Mouse (Mus musculus) cerebellum, adult 9-10 months (tissue): ENCODE measurements around the gene Fam160a2.

Source experiments
- DNase-seq: peaks from one replicate; pipeline ENCODE4 v3.0.0; 2022

Gene Fam160a2

GRCm38 (mm10) chr7:105399935-105400624 lies at the start of gene Fam160a2:
Fam160a2 (minus strand) TSS chr7:105400054.
- DNase-seq = peak; percentile 100

- DNase-seq = no peak
These were observed 45.2 kb upstream of the Fam160a2 start for GRCm38 (mm10) chr7:105445076-105445475.

- DNase-seq = no peak
These were observed 41.6 kb upstream of the Fam160a2 start for GRCm38 (mm10) chr7:105441426-105441825.

- no peak for DNase-seq
These were observed 38.3 kb upstream of the Fam160a2 start for GRCm38 (mm10) chr7:105437979-105438772.

DNA sequence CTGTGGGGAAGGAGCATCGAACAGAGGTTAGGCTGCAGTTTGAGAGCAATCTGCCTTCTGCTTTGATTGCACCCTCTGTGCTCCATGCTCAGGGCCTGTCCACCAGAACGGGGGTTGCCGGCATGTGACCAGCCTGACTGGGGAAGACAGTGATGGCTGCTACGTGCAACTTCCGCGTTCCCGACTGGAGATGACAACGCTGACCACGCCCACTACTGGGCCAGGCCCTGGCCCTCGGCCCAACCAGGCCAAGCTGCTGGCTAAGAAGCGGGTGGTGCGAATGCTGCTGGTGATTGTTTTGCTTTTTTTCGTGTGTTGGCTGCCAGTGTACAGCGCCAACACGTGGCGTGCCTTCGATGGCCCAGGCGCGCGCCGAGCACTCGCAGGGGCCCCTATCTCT lies 34.9 kb upstream of the Fam160a2 start:
- DNase-seq = no peak

- DNase-seq = no peak
These were observed 34.0 kb upstream of the Fam160a2 start for GRCm38 (mm10) chr7:105433859-105434258.

DNA sequence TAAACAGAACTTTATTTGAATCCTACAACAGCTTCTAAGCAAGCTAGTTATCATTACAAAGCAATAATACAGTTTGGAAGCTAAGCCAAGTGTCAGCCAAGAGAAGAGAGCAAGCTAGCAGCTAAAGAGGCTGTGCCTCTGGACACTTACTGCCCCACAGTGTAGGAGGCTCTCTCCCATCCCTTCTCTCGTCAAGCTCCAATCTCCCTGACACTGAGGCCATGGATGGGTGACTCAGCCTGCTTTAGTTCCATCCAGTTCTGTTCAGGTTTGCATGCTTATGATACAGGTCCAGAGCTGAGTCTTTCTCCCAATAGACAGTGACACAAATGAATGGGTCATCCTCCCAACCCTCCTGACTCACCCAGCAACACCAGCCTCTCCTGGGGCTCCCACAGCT lies 32.2 kb upstream of the Fam160a2 start:
- DNase-seq = no peak

DNA sequence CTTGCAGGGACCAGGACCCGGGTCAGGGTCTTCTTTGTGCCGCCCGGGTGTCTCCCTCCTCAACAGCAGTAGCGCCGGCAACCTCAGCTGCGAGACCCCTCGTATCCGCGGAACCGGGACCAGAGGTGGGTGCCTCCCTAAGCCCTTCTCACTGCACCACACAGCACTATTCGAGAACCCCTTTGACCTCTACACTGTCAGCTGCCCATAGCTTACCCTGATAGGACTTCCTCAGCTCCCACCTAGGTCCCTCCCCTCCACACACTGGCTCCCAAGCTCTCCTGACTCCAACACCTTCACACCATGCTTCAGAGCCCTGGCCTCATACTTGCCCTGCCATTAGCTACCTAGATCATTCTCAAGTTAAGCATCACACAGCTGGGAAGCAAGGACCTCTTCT lies 26.2 kb upstream of the Fam160a2 start:
- DNase-seq = no peak

GRCm38 (mm10) chr7:105425424-105426043 lies 25.7 kb upstream of the Fam160a2 start, which contains the start of gene Cckbr:
Cckbr (plus strand) TSS chr7:105425731.
- no peak for DNase-seq

DNA sequence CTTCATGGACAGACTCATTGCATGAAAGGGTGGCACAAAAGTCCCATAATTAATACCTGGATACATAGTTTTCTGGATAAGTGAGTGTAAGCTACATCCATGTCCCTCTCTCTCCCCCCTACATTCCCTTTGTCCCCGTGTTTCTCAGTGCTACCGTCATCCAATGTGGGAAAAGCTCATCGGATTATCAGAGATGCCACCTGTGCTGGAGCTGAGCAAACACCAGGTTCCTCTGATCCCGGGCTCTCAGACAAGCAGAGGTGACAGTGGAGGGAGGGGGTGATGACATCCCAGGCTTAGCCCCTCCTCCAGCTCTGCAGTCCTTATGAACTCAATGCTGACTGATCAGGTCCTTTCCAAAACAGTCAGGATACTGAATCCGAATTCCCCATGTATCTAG lies 24.5 kb upstream of the Fam160a2 start:
- no peak for DNase-seq

- no peak for DNase-seq
These were observed 21.0 kb upstream of the Fam160a2 start for GRCm38 (mm10) chr7:105420903-105421302.

- no peak for DNase-seq
These were observed 18.3 kb upstream of the Fam160a2 start for GRCm38 (mm10) chr7:105418106-105418505.

DNA sequence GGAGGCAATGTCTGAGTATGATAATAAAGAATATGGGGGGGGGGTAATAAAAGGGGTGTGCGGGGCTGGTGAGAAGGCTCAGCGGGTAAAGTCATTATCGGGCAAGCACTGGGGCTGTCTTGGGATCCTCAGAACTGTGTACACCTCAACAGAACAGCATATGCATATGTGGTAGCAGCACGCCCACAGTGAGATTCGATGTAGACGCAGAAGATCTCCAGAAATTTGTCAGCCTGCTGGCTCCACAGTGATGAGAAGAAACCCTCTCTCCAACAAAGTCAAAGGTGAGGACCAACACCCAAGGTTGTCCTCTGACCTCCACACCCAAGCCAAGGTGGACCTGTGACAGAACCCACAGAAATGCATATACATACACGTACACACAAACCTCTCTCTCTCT lies 16.7 kb upstream of the Fam160a2 start:
- no peak for DNase-seq

DNA sequence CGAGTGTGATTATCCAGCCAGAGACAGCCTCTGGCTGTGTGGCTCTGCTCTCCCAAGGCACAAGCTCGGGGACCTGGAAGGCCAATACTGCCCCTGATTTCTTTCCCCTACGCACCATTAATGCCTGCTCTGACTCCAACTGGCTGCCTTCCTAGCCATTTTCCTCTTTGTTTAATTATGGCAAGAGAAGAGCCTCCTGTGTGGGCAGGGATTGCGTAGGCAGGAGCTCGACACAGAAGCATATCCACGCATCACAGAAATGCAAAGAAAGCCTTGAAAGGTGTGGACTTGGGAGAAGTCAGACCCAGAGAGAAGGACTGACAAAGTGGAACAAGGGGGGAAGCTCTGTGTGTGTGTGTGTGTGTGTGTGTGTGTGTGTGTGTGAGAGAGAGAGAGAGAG lies 14.5 kb upstream of the Fam160a2 start:
- DNase-seq = no peak

- DNase-seq = peak; percentile 79
These were observed 12.2 kb upstream of the Fam160a2 start for GRCm38 (mm10) chr7:105411874-105412632.

DNA sequence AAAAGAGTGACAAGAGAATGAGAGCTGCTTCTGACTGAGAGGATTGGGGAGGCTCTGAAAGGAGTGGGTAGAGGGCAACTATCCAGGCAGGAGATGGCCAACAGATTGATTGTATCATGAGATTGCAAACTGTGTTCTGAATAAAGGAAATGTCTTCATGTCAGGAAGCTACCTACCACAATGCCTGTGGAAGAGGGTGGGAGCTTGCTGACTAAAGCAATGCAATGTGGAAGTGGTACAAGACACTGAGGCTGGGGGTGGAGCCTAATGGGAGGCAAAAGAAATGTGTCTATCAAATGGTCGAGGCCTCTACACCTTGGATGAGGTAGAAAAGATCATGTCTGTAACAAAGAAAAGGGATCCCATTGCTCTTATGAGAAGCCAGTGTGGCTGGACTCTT lies 6.5 kb upstream of the Fam160a2 start:
- DNase-seq = no peak

DNA sequence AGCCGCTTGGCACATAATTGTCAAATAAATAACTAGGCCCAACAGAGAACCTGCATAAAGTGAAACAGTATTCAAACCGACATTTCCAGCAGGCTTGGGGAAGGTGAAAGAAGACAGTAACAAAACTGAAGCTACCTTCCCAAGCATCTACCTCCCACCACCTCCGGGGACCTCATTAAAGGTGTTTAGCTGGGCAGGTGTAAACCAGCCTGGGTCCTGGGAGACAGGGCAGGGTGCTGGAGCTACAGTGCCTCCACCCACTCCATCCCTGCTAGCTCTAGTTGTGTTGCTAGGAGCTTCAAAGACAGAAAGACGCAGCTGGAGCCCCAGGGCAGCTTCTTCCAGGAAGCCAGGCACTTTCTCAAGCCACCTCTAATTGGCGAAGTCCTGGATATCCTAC lies 4.4 kb upstream of the Fam160a2 start, which contains the start of gene Cnga4:
Gene Cnga4, plus strand, starts transcription at position 301 of the 400 bp plus-strand sequence.
- no peak for DNase-seq

- DNase-seq = peak; percentile 26
These were observed 558 bp downstream of the Fam160a2 start for GRCm38 (mm10) chr7:105399058-105399934.

DNA sequence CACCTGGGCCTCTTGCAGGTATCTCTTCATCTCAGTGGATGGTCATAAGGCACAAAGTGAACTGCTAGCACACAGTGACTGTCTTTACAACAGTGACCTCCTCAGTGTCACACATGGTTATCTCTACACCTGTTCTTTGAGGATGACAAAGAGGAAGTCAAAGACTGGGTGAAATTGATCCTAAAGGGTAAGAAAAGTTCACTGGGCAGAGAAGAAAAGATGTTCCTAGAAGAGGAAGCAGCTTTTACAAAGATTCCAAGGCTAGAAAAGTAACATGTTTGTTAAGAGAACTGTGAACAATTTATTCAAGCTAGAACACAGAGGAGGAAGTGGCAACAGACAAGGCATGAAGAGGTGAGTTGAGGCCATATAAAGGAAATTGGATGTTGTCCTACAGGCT lies 3.7 kb downstream of the Fam160a2 start:
- DNase-seq = no peak

DNA sequence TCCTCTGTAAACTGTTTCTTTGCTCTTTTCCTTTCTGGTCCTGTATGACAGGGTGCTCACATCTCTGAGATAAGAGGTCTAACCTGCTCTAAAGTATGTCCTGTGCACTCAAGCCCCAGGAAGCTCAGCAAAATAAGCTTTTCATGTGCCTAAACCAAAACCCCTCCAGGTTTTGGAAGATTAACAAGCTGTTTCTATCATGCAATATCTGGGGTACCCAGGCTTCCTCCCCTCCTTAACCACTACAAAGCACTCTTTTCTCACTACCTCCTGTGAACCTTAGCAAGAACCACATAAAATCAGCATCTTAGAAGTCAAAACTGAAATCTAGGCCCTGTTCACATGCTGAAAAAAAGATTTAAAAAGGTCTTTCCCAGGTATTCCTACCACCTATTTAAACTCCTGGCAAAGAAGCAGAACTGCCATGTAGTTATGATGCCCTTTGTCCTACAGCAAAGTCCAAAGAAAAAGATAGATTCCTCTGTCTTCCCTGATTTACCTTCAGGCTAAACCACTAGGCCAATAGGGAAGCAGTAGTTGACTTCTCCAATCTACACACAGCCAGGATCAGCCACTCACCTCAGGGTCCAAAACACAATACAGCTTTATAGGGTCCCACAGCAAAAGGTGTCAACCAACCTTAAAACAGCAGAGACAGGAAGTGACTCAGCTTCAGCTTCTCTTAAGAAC lies 4.6 kb downstream of the Fam160a2 start:
- DNase-seq = no peak

- peak; percentile 75 for DNase-seq
These were observed 5.2 kb downstream of the Fam160a2 start for GRCm38 (mm10) chr7:105394606-105395005.
